Mouse (Mus musculus) heart, embryonic 14.5 days (tissue): Measurements from ENCODE around the gene Pik3ap1. TPM values are rescaled to one million over a fixed set of nuclear protein-coding genes. Genes with fewer than 3 reads are reported as not detected.

ENCODE experiments used
- ATAC-seq: fragments of 200-750 bp; cut with Nextera tagmentation; 2 replicates; pipeline ENCODE4 v1.8.0; 2017; ENCODE audit warnings: low read depth, moderate TSS enrichment; ENCODE audit not compliant: insufficient number of reproducible peaks, insufficient read depth, low FRiP score
- H3K27ac ChIP-seq, 2 experiments: fragments of 200-500 bp in 1 of 2; fragments of 300-500 bp in 1 of 2; sonication (generic) in 1 of 2; replicated peaks in 1 of 2; 2 replicates each; pipeline ENCODE4 v1.5.1; 2012 to 2014; ENCODE audit warnings: low read depth in 2 of 2, low read length in 2 of 2, control low read depth in 1 of 2, mild to moderate bottlenecking in 1 of 2, mixed read lengths in 1 of 2; ENCODE audit not compliant: control insufficient read depth in 1 of 2, insufficient read depth in 1 of 2
- H3K27me3 ChIP-seq: fragments of 300-500 bp; sonication (generic); 2 replicates; pipeline ENCODE4 v1.6.1; 2014; ENCODE audit warnings: mild to moderate bottlenecking, low read length, control low read depth; ENCODE audit not compliant: control insufficient read depth, insufficient read depth
- H3K36me3 ChIP-seq: fragments of 300-500 bp; sonication (generic); 2 replicates; pipeline ENCODE4 v1.6.1; 2014; ENCODE audit warnings: mild to moderate bottlenecking, control low read depth, low read length, mixed read lengths; ENCODE audit not compliant: control insufficient read depth, insufficient read depth
- H3K4me1 ChIP-seq, 2 experiments: fragments of 200-500 bp in 1 of 2; fragments of 300-500 bp in 1 of 2; sonication (generic) in 1 of 2; 2 replicates each; pipeline ENCODE4 v1.6.1; 2012 to 2014; ENCODE audit warnings: low read length in 2 of 2, control low read depth in 1 of 2, mixed read lengths in 1 of 2; ENCODE audit not compliant: control insufficient read depth in 2 of 2, insufficient read depth in 2 of 2
- H3K4me2 ChIP-seq: fragments of 300-500 bp; sonication (generic); 2 replicates; pipeline ENCODE4 v1.6.1; 2014; ENCODE audit warnings: mild to moderate bottlenecking, low read length
- H3K4me3 ChIP-seq, 2 experiments: fragments of 200-500 bp in 1 of 2; fragments of 300-500 bp in 1 of 2; sonication (generic) in 1 of 2; 2 replicates each; pipeline ENCODE4 v1.5.1; 2012 to 2014; ENCODE audit warnings: low read length in 2 of 2, mild to moderate bottlenecking in 2 of 2, control low read depth in 1 of 2, low read depth in 1 of 2, moderate library complexity in 1 of 2; ENCODE audit not compliant: control insufficient read depth in 1 of 2, insufficient read depth in 1 of 2
- H3K9ac ChIP-seq: fragments of 300-500 bp; sonication (generic); 2 replicates; pipeline ENCODE4 v1.6.1; 2014; ENCODE audit warnings: mild to moderate bottlenecking, low read length
- H3K9me3 ChIP-seq: fragments of 300-500 bp; sonication (generic); 2 replicates; pipeline ENCODE4 v1.6.1; 2016; ENCODE audit warnings: low read length, control low read depth; ENCODE audit not compliant: control insufficient read depth
- WGBS: fragments of 180-500 bp; shearing (Covaris S2); extraction: QIAGEN DNeasy Blood & Tissue Kit; methylation state at CpG from one replicate; pipeline ENCODE4 v1.1.7; 2014; 5-methylcytosine and 5-hydroxymethylcytosine counted together
- polyA plus RNA-seq: library from polyadenylated mRNA; unstranded; fragments of >200 nt; fragmentation: Nextera tagmentation; extraction: Ambion mirVana; gene quantifications from 2 replicates; pipeline ENCODE4 v1.2.1, GENCODE M21; 2014

Gene Pik3ap1
- polyA plus RNA-seq, 1 experiment from 2014 or later = 1.3 TPM

- no peaks in the 10 kb centered on the region; the same call in 1 of the 2 replicates for H3K9me3 ChIP-seq
- H3K27ac ChIP-seq = no peak overlapping the region
- no peaks in the 10 kb centered on the region for H3K27me3 ChIP-seq
- H3K4me2 ChIP-seq = no peak overlapping the region
- H3K4me3 ChIP-seq = no peak overlapping the region
- no peaks in the 10 kb centered on the region for H3K4me1 ChIP-seq
- no peak overlapping the region for H3K9ac ChIP-seq
- no peaks in the 10 kb centered on the region for H3K36me3 ChIP-seq
- no peak for ATAC-seq
- WGBS = 84% methylated on average over 7 of the region's 7 CpGs
Observed at GRCm38 (mm10) chr19:41330401-41330800, 54.5 kb downstream of the Pik3ap1 start.

- WGBS = 87% methylated on average over 7 of the region's 7 CpGs
- ATAC-seq = no peak
- Histone ChIP-seq H3K9me3 (no peaks in the 10 kb centered on the region; the same call in 1 of the 2 replicates), H3K27ac (no peak overlapping the region), H3K4me1 (no peaks in the 10 kb centered on the region), H3K4me2 (no peak overlapping the region), H3K36me3 (no peaks in the 10 kb centered on the region), H3K4me3 (no peak overlapping the region), H3K27me3 (no peaks in the 10 kb centered on the region), H3K9ac (no peak overlapping the region)
Observed at GRCm38 (mm10) chr19:41329961-41330360, 54.9 kb downstream of the Pik3ap1 start.

GRCm38 (mm10) chr19:41328743-41329142 lies 56.2 kb downstream of the Pik3ap1 start:
- Histone ChIP-seq H3K4me2 (no peak overlapping the region), H3K27me3 (no peaks in the 10 kb centered on the region), H3K9ac (no peak overlapping the region), H3K4me1 (no peaks in the 10 kb centered on the region), H3K4me3 (no peak overlapping the region), H3K27ac (no peak overlapping the region), H3K9me3 (no peaks in the 10 kb centered on the region; the same call in 1 of the 2 replicates), H3K36me3 (no peaks in the 10 kb centered on the region)
- WGBS = 83% methylated on average over 9 of the region's 9 CpGs
- ATAC-seq = no peak

- Histone ChIP-seq H3K4me2 (no peak overlapping the region), H3K27ac (no peak overlapping the region), H3K4me3 (no peak overlapping the region), H3K4me1 (peaks cover 0 to 5% of the 10 kb centered on the region in 2 experiments; a peak in 2 of 4 replicates), H3K27me3 (0 out of 2 replicates have a peak, but pooled peaks cover 3% of the 10 kb centered on the region), H3K9ac (no peak overlapping the region), H3K36me3 (no peaks in the 10 kb centered on the region), H3K9me3 (no peaks in the 10 kb centered on the region)
- no peak for ATAC-seq
Observed at GRCm38 (mm10) chr19:41323813-41324212, 61.1 kb downstream of the Pik3ap1 start.

- peaks cover 0 to 5% of the 10 kb centered on the region in 2 experiments; a peak in 2 of 4 replicates for H3K4me1 ChIP-seq
- H3K27ac ChIP-seq = no peak overlapping the region
- no peaks in the 10 kb centered on the region for H3K9me3 ChIP-seq
- WGBS = 75% methylated on average over 4 of the region's 4 CpGs
- no peak for ATAC-seq
- no peaks in the 10 kb centered on the region for H3K36me3 ChIP-seq
- no peak overlapping the region for H3K9ac ChIP-seq
- 0 out of 2 replicates have a peak, but pooled peaks cover 3% of the 10 kb centered on the region for H3K27me3 ChIP-seq
- no peak overlapping the region for H3K4me2 ChIP-seq
- H3K4me3 ChIP-seq = no peak overlapping the region
Observed at GRCm38 (mm10) chr19:41323125-41323524, 61.8 kb downstream of the Pik3ap1 start.

GRCm38 (mm10) chr19:41321149-41321548 lies 63.8 kb downstream of the Pik3ap1 start:
- no peaks in the 10 kb centered on the region for H3K36me3 ChIP-seq
- no peak overlapping the region for H3K27ac ChIP-seq
- no peak overlapping the region for H3K9ac ChIP-seq
- H3K9me3 ChIP-seq = no peaks in the 10 kb centered on the region
- WGBS = 82% methylated on average over 4 of the region's 4 CpGs
- H3K4me1 ChIP-seq = peaks cover 0 to 5% of the 10 kb centered on the region in 2 experiments; a peak in 2 of 4 replicates
- H3K4me2 ChIP-seq = no peak overlapping the region
- H3K27me3 ChIP-seq = 0 out of 2 replicates have a peak, but pooled peaks cover 3% of the 10 kb centered on the region
- no peak for ATAC-seq
- H3K4me3 ChIP-seq = no peak overlapping the region

GRCm38 (mm10) chr19:41317315-41318095 lies 67.4 kb downstream of the Pik3ap1 start:
- ATAC-seq = no peak
- no peak overlapping the region for H3K9ac ChIP-seq
- no peaks in the 10 kb centered on the region for H3K9me3 ChIP-seq
- no peak overlapping the region for H3K27ac ChIP-seq
- no peak overlapping the region for H3K4me2 ChIP-seq
- WGBS = 38% methylated on average over 11 of the region's 11 CpGs
- peaks cover 0 to 5% of the 10 kb centered on the region in 2 experiments; a peak in 2 of 4 replicates for H3K4me1 ChIP-seq
- 0 out of 2 replicates have a peak, but pooled peaks cover 3% of the 10 kb centered on the region for H3K27me3 ChIP-seq
- no peaks in the 10 kb centered on the region for H3K36me3 ChIP-seq
- H3K4me3 ChIP-seq = no peak overlapping the region
